In the genomic region with DNA sequence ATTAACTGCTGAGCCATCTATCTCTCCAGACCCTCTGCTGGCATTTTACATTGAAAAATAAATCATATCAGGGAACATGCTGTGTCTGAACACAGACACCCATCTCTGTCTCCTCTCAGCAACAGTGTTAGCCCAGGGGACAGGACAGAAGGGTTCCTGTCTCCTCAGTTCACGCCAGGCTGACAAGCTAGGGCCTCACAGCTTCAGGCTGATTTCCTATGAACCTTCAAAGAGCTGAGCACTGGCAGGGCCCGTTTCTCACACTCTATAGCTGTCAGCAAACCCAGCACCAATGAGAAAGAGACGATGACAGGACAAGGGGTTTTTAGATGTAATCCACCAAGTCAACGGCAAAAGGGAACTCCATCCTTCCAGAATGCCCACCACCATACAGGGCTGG, we compare ENCODE assay signal across 10 mouse cellular contexts. TPM values are rescaled to one million over a fixed set of nuclear protein-coding genes. Genes with fewer than 3 reads are reported as not detected.
A peak's percentile ranks its signal among the peaks of the same experiment; 100 is the strongest.
DNase-seq lines count a peak whose midpoint lies in the region; ATAC-seq and TF ChIP-seq lines count a peak whose summit lies in the region.
"Had no signal": no experiment of that assay in that cellular context is flagged by ENCODE, and none has a peak within 500 bp of the region (broad histone marks: within the 10 kb centered on the region; RNA-seq: fewer than 3 reads in every experiment).

No protein-coding gene starts in this region.

- no peak overlapping the region for H3K4me3 ChIP-seq in cerebellum, adult 2 months (replicated peaks; ENCODE audit: insufficient read depth, low read depth, low read length)
- H3K4me3 ChIP-seq in kidney, postnatal 0 days (replicated peaks; ENCODE audit: low read depth, low read length) = no peak overlapping the region
- no peak overlapping the region for H3K4me3 ChIP-seq in embryonic fibroblast, embryonic 13.5 days (ENCODE audit: insufficient read depth, low read length)
- no peak overlapping the region for H3K4me3 ChIP-seq in liver, postnatal 0 days (ENCODE audit: low read depth, low read length)
- H3K4me3 ChIP-seq: erythroblast, embryonic 14.5 days; left cerebral cortex, adult 2 months had no signal

- WGBS in cerebellum, adult 2 months = 79% methylated on average over 4 of the region's 4 CpGs
- WGBS in kidney, postnatal 0 days = 51% methylated on average over 4 of the region's 4 CpGs
- WGBS in liver, postnatal 0 days (ENCODE audit: insufficient replicate concordance) = 71% methylated on average over 4 of the region's 4 CpGs

- TF ChIP-seq EP300 in liver, postnatal 0 days (IDR thresholded peaks at IDR 0.05; ENCODE audit: low read depth) = no peak

- peaks cover 66% of the 10 kb centered on the region for H3K4me1 ChIP-seq in cerebellum, adult 2 months (ENCODE audit: control insufficient read depth, insufficient read depth, low read length)
- peaks cover 40% of the 10 kb centered on the region for H3K4me1 ChIP-seq in kidney, postnatal 0 days (replicated peaks; ENCODE audit: insufficient read depth, low read length)
- peaks cover 40% of the 10 kb centered on the region for H3K4me1 ChIP-seq in embryonic fibroblast, embryonic 13.5 days (ENCODE audit: control insufficient read depth, insufficient read depth, low read length)
- peaks cover 4% of the 10 kb centered on the region; the same call in 1 of the 2 replicates for H3K4me1 ChIP-seq in liver, postnatal 0 days (ENCODE audit: insufficient read depth)

- TF ChIP-seq CTCF in cerebellum, adult 2 months (IDR thresholded peaks at IDR 0.05; ENCODE audit: borderline replicate concordance, insufficient read depth, low read depth, low read length) = no peak
- TF ChIP-seq CTCF in kidney, postnatal 0 days (IDR thresholded peaks at IDR 0.05; ENCODE audit: low read depth) = no peak
- TF ChIP-seq CTCF in embryonic fibroblast, embryonic 13.5 days (IDR thresholded peaks at IDR 0.05; ENCODE audit: borderline replicate concordance, insufficient read depth, low read length) = no peak
- no peak for TF ChIP-seq CTCF in liver, postnatal 0 days (IDR thresholded peaks at IDR 0.05; ENCODE audit: low read depth)

- H3K9me3 ChIP-seq in kidney, postnatal 0 days (replicated peaks; ENCODE audit: low read length) = no peaks in the 10 kb centered on the region
- H3K9me3 ChIP-seq in liver, postnatal 0 days (ENCODE audit: low read length) = no peaks in the 10 kb centered on the region

- TF ChIP-seq POLR2A in cerebellum, adult 2 months (IDR thresholded peaks at IDR 0.05; ENCODE audit: borderline replicate concordance, insufficient read depth, low read length) = no peak
- TF ChIP-seq POLR2A in embryonic fibroblast, embryonic 13.5 days (IDR thresholded peaks at IDR 0.05; ENCODE audit: low read depth, low read length) = no peak

- no peaks in the 10 kb centered on the region for H3K27me3 ChIP-seq in cerebellum, adult 2 months (ENCODE audit: control insufficient read depth, insufficient read depth, low read length)
- no peaks in the 10 kb centered on the region for H3K27me3 ChIP-seq in kidney, postnatal 0 days (ENCODE audit: insufficient read depth, low read length)
- H3K27me3 ChIP-seq in liver, postnatal 0 days (ENCODE audit: insufficient read depth, low read length) = no peaks in the 10 kb centered on the region

- peak overlapping the region; percentile 37 for H3K4me2 ChIP-seq in kidney, postnatal 0 days (ENCODE audit: low read length)
- H3K4me2 ChIP-seq in liver, postnatal 0 days (ENCODE audit: low read depth, low read length) = no peak overlapping the region

- H3K9ac ChIP-seq in kidney, postnatal 0 days (ENCODE audit: low read depth, low read length) = no peak overlapping the region
- no peak overlapping the region for H3K9ac ChIP-seq in liver, postnatal 0 days (replicated peaks)

- H3K27ac ChIP-seq in cerebellum, adult 2 months (ENCODE audit: insufficient read depth, low read length) = peak overlapping the region; percentile 48; the same call in 1 of the 2 replicates
- peak overlapping the region; percentile 76 for H3K27ac ChIP-seq in kidney, postnatal 0 days
- H3K27ac ChIP-seq in embryonic fibroblast, embryonic 13.5 days (ENCODE audit: insufficient read depth, low read length) = peak overlapping the region; percentile 84
- H3K27ac ChIP-seq in liver, postnatal 0 days (ENCODE audit: low read depth) = peak overlapping the region; percentile 40
- H3K27ac ChIP-seq: left cerebral cortex, adult 2 months had no signal

- H3K36me3 ChIP-seq in kidney, postnatal 0 days (ENCODE audit: insufficient read depth, low read length) = no peaks in the 10 kb centered on the region
- no peaks in the 10 kb centered on the region for H3K36me3 ChIP-seq in liver, postnatal 0 days (replicated peaks; ENCODE audit: insufficient read depth, low read length)

- no peak for DNase-seq in cerebellum, adult 2 months
- no peak for DNase-seq in cerebellum, postnatal 4 days (ENCODE audit: low spot score in 2 of 2)
- no peak for DNase-seq in kidney, postnatal 0 days (ENCODE audit: low spot score)
- no peak for DNase-seq in kidney, postnatal 10 days
- DNase-seq in liver, postnatal 0 days = no peak
- DNase-seq in adipocyte (ENCODE audit: low spot score) = no peak
- no peak for DNase-seq in urinary bladder, postnatal 4 days (ENCODE audit: low spot score in 2 of 2)

- no peak for ATAC-seq in kidney, postnatal 0 days (replicated peaks; ENCODE audit: low FRiP score, low read depth)
- ATAC-seq in liver, postnatal 0 days = no peak

RNA-seq across cellular contexts. Expression of gene Glod4, which starts 48.4 kb away (rescaled TPM):
- polyA plus RNA-seq in cerebellum, adult 2 months (2012; rRNA removed) = 39.3 and 44.9 TPM in 2 replicates
- 131 and 132 TPM in 2 replicates for polyA plus RNA-seq in kidney, postnatal 0 days (2015; fragmentation: Nextera tagmentation; extraction: Ambion mirVana)
- polyA plus RNA-seq in embryonic fibroblast, embryonic 13.5 days (2011; ENCODE audit: insufficient read length, low read depth, missing spikeins) = 73.5 and 84.4 TPM in 2 replicates
- polyA plus RNA-seq in liver, postnatal 0 days (2015; fragmentation: Nextera tagmentation; extraction: Ambion mirVana) = 41.8 and 43.6 TPM in 2 replicates

RNA-seq across cellular contexts. Expression of gene Mrm3, which starts 48.4 kb away (rescaled TPM):
- 19.9 and 21.3 TPM in 2 replicates for polyA plus RNA-seq in cerebellum, adult 2 months (2012; rRNA removed)
- polyA plus RNA-seq in kidney, postnatal 0 days (2015; fragmentation: Nextera tagmentation; extraction: Ambion mirVana) = 20.8 and 21.2 TPM in 2 replicates
- polyA plus RNA-seq in embryonic fibroblast, embryonic 13.5 days (2011; ENCODE audit: insufficient read length, low read depth, missing spikeins) = 6.1 and 8.6 TPM in 2 replicates
- 13.9 and 14.8 TPM in 2 replicates for polyA plus RNA-seq in liver, postnatal 0 days (2015; fragmentation: Nextera tagmentation; extraction: Ambion mirVana)
